ENCODE assay signal across 8 mouse cellular contexts in the genomic region with DNA sequence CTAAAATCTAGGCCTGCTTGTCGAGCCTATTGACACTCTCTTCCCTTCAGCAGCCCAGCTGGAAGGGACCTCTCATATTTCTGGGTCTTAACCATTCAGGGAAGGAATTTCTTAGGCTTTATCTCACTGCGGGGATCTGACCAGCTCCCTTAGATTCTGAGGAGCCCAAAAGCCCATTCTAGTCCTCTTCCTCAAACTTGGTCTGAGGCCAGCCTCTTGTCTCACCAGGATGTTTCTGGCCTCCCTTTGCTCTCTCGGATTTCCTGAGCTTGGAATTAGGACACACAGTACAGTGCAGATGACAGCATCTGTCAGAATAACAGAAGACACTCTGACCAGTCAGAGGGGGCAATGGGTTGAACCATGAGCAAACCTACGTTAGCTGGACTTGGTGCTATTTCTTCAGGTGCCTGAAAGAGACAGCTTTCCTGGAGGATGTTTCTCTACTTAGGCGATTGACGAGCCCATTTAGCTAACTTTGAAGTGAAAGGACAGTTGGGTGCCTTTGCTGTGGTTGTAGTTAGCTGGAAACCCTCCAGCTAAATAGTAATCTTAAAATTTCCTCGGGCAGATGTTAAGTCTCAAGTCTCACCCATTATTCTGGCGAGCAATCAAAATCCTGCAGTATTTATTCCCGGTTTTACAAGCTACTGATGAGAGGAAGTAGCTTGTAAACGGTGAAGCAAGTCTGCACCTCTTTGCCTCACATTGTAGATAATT. TPM values are rescaled to one million over a fixed set of nuclear protein-coding genes. Genes with fewer than 3 reads are reported as not detected.
DNase-seq lines count a peak whose midpoint lies in the region; ATAC-seq lines count a peak whose summit lies in the region.

No protein-coding gene starts in this region.

- DNase-seq in cerebellum, adult 11 months: peak; percentile 22
- no peak for DNase-seq in cerebellum, postnatal 4 days (ENCODE audit: low spot score in 2 of 2)
- DNase-seq in adrenal gland, postnatal 10 days: peak; percentile 24
- peak; percentile 44 for DNase-seq in forelimb bud, embryonic 11.5 days (ENCODE audit: low read depth, low spot score)
- DNase-seq in lung, adult 18-20 months: peak; percentile 31 to 69
- no peak for DNase-seq in ovary, postnatal 10 days (ENCODE audit: low spot score)

- peak overlapping the region; percentile 54 for H3K27ac ChIP-seq in intestine, embryonic 15.5 days
- peak overlapping the region; percentile 84 for H3K27ac ChIP-seq in stomach, embryonic 15.5 days

- H3K4me2 ChIP-seq in intestine, embryonic 15.5 days (replicated peaks): peak overlapping the region; percentile 79
- H3K4me2 ChIP-seq in stomach, embryonic 15.5 days: peak overlapping the region; percentile 66

- peaks cover 6% of the 10 kb centered on the region; the same call in 1 of the 2 replicates for H3K4me1 ChIP-seq in intestine, embryonic 15.5 days (replicated peaks)
- H3K4me1 ChIP-seq in stomach, embryonic 15.5 days: 0 out of 2 replicates have a peak, but pooled peaks cover 10% of the 10 kb centered on the region

- peak overlapping the region; percentile 33 for H3K9ac ChIP-seq in intestine, embryonic 15.5 days
- H3K9ac ChIP-seq in stomach, embryonic 15.5 days: no peak overlapping the region; the same call in 1 of the 2 replicates

- H3K9me3 ChIP-seq in intestine, embryonic 15.5 days: no peaks in the 10 kb centered on the region
- no peaks in the 10 kb centered on the region for H3K9me3 ChIP-seq in stomach, embryonic 15.5 days

- ATAC-seq in intestine, embryonic 15.5 days: no peak
- no peak for ATAC-seq in stomach, embryonic 15.5 days (ENCODE audit: insufficient read depth, low FRiP score, low read depth)

- H3K4me3 ChIP-seq in intestine, embryonic 15.5 days (replicated peaks): peak overlapping the region; percentile 96
- H3K4me3 ChIP-seq in stomach, embryonic 15.5 days (replicated peaks): peak overlapping the region; percentile 93

- H3K36me3 ChIP-seq in intestine, embryonic 15.5 days: no peaks in the 10 kb centered on the region
- H3K36me3 ChIP-seq in stomach, embryonic 15.5 days: no peaks in the 10 kb centered on the region

- WGBS in intestine, embryonic 15.5 days: 16% methylated on average over 10 of the region's 10 CpGs
- 29% methylated on average over 10 of the region's 10 CpGs for WGBS in stomach, embryonic 15.5 days

- H3K27me3 ChIP-seq in intestine, embryonic 15.5 days (replicated peaks): no peaks in the 10 kb centered on the region
- no peaks in the 10 kb centered on the region for H3K27me3 ChIP-seq in stomach, embryonic 15.5 days (replicated peaks)

RNA-seq across cellular contexts. Expression of a gene that starts 1.0 kb away (rescaled TPM):
- 100 to 1,000 TPM; 190 to 214 TPM for total RNA-seq in adrenal gland, postnatal 10 days (2021)
- 69.0 and 84.8 TPM in 2 replicates for polyA plus RNA-seq in intestine, embryonic 15.5 days (2015; fragmentation: Nextera tagmentation; extraction: Ambion mirVana)
- 92.4 and 103 TPM in 2 replicates for polyA plus RNA-seq in stomach, embryonic 15.5 days (2015; fragmentation: Nextera tagmentation; extraction: Ambion mirVana)

RNA-seq across cellular contexts. Expression of a gene that starts 1.1 kb away (rescaled TPM):
- total RNA-seq in adrenal gland, postnatal 10 days (2021): 10 to 100 TPM; 31.0 to 32.0 TPM
- polyA plus RNA-seq in intestine, embryonic 15.5 days (2015; fragmentation: Nextera tagmentation; extraction: Ambion mirVana): 10.0 and 10.8 TPM in 2 replicates
- polyA plus RNA-seq in stomach, embryonic 15.5 days (2015; fragmentation: Nextera tagmentation; extraction: Ambion mirVana): 11.4 and 13.2 TPM in 2 replicates

RNA-seq across cellular contexts. Expression of a gene that starts 40.4 kb away (rescaled TPM):
- total RNA-seq in adrenal gland, postnatal 10 days (2021): 10 to 100 TPM; 30.7 to 47.4 TPM
- polyA plus RNA-seq in intestine, embryonic 15.5 days (2015; fragmentation: Nextera tagmentation; extraction: Ambion mirVana): 71.2 and 75.7 TPM in 2 replicates
- 69.8 and 75.2 TPM in 2 replicates for polyA plus RNA-seq in stomach, embryonic 15.5 days (2015; fragmentation: Nextera tagmentation; extraction: Ambion mirVana)

RNA-seq across cellular contexts. Expression of a gene that starts 48.8 kb away (rescaled TPM):
- 10 to 100 TPM; 15.0 to 15.8 TPM for total RNA-seq in adrenal gland, postnatal 10 days (2021)
- polyA plus RNA-seq in intestine, embryonic 15.5 days (2015; fragmentation: Nextera tagmentation; extraction: Ambion mirVana): 18.4 and 19.2 TPM in 2 replicates
- 17.7 and 19.2 TPM in 2 replicates for polyA plus RNA-seq in stomach, embryonic 15.5 days (2015; fragmentation: Nextera tagmentation; extraction: Ambion mirVana)

Comparison
In these comparisons a context has a peak if more than half of its experiments do, and no peak if none do; other contexts are left out.
1. DNase-seq: peak in cerebellum, adult 11 months (single experiment), adrenal gland, postnatal 10 days (single experiment), forelimb bud, embryonic 11.5 days (single experiment) and lung, adult 18-20 months (2 of 2); none in cerebellum, postnatal 4 days (0 of 2) and ovary, postnatal 10 days (single experiment).